ENCODE assay signal across 30 mouse cellular contexts in the genomic region with DNA sequence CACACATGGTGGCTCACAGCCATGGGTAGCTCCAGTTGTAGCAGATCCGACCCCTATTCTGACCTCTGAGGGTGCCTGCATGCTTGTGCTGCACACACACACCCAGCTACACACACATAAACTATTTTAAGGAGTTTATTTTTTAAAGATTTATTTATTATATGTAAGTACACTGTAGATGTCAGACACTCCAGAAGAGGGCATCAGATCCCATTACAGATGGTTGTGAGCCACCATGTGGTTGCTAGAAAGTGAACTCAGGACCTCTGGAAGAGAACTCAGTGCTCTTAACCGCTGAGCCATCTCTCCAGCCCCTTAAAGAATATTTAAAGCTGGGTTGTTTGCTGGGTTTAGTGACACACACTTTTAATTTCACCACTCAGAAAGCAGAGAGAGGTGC. TPM values are rescaled to one million over a fixed set of nuclear protein-coding genes. Genes with fewer than 3 reads are reported as not detected.
DNase-seq lines count a peak whose midpoint lies in the region; ATAC-seq and TF ChIP-seq lines count a peak whose summit lies in the region.
"Had no signal": no experiment of that assay in that cellular context is flagged by ENCODE, and none has a peak within 500 bp of the region (broad histone marks: within the 10 kb centered on the region; RNA-seq: fewer than 3 reads in every experiment).

No protein-coding gene starts in this region.

- H3K9me3 ChIP-seq in heart, postnatal 0 days (replicated peaks; ENCODE audit: control insufficient read depth, low read length) = no peaks in the 10 kb centered on the region
- no peaks in the 10 kb centered on the region for H3K9me3 ChIP-seq in liver, postnatal 0 days (ENCODE audit: low read length)
- no peaks in the 10 kb centered on the region for H3K9me3 ChIP-seq in liver, embryonic 12.5 days (replicated peaks)
- no peaks in the 10 kb centered on the region for H3K9me3 ChIP-seq in MEL (replicated peaks; ENCODE audit: insufficient read depth, low read length)
- H3K9me3 ChIP-seq: heart, embryonic 10.5 days; heart, embryonic 15.5 days; hindbrain, embryonic 13.5 days; kidney, embryonic 15.5 days; limb, embryonic 12.5 days; megakaryocyte, embryonic 14.5 days; midbrain, embryonic 12.5 days; neural tube, embryonic 15.5 days had no signal

- no peak for DNase-seq in heart, postnatal 0 days (ENCODE audit: low spot score)
- no peak for DNase-seq in heart, postnatal 25 days (ENCODE audit: low spot score)
- no peak for DNase-seq in liver, postnatal 0 days
- DNase-seq in 3T3-L1 (ENCODE audit: low read depth, low spot score) (peak; percentile 9), MEL (ENCODE audit: low read depth, low spot score) (no peak)
- DNase-seq in embryo, embryonic 9.5 days (ENCODE audit: extremely low spot score) = no peak
- DNase-seq: adrenal gland, postnatal 25 days; cerebellum, adult 18-20 months; cerebellum, postnatal 10 days; gastrocnemius, postnatal 10 days; heart, postnatal 4 days; kidney, adult 11 months; kidney, postnatal 36 days; lung, postnatal 14 days; right cerebral cortex, postnatal 25 days; thymus, adult 18-20 months; thymus, postnatal 25 days had no signal

- H3K79me2 ChIP-seq in MEL (ENCODE audit: control insufficient read depth, insufficient read depth, low read length, poor library complexity) = no peaks in the 10 kb centered on the region

- no peak for TF ChIP-seq POLR2A in MEL (IDR thresholded peaks at IDR 0.05; ENCODE audit: control insufficient read depth in 1 of 2, insufficient read depth in 1 of 2, low read depth in 1 of 2, low read length in 2 of 2, poor library complexity in 1 of 2)

- no peak for TF ChIP-seq RAD21 in MEL (IDR thresholded peaks at IDR 0.05; ENCODE audit: low read depth, low read length)

- no peak overlapping the region for H3K27ac ChIP-seq in heart, postnatal 0 days (ENCODE audit: low read depth)
- no peak overlapping the region for H3K27ac ChIP-seq in liver, postnatal 0 days (ENCODE audit: low read depth)
- H3K27ac ChIP-seq in liver, embryonic 12.5 days = no peak overlapping the region
- no peak overlapping the region for H3K27ac ChIP-seq in MEL (ENCODE audit: control insufficient read depth, low read depth, low read length)
- H3K27ac ChIP-seq: heart, embryonic 10.5 days; heart, embryonic 15.5 days; hindbrain, embryonic 13.5 days; kidney, embryonic 15.5 days; limb, embryonic 12.5 days; midbrain, embryonic 12.5 days; neural tube, embryonic 15.5 days had no signal

- TF ChIP-seq CTCF in heart, postnatal 0 days (IDR thresholded peaks at IDR 0.05; ENCODE audit: low read depth) = peak; percentile 20
- TF ChIP-seq CTCF in liver, postnatal 0 days (IDR thresholded peaks at IDR 0.05; ENCODE audit: low read depth) = peak; percentile 22; the same call in 1 of the 2 replicates
- TF ChIP-seq CTCF in MEL (IDR thresholded peaks at IDR 0.05 in 2 of 3, conservative IDR thresholded peaks at IDR 0.05 in 1 of 3; ENCODE audit: control insufficient read depth in 1 of 3, insufficient read depth in 1 of 3, low read depth in 2 of 3, low read length in 3 of 3, poor library complexity in 1 of 3, severe bottlenecking in 1 of 3) = peak in 1 of 3 experiments; percentile 26; a peak in 1 of 6 replicates

- H3K4me1 ChIP-seq in heart, postnatal 0 days (ENCODE audit: control insufficient read depth, insufficient read depth) = no peaks in the 10 kb centered on the region
- H3K4me1 ChIP-seq in liver, postnatal 0 days (ENCODE audit: insufficient read depth) = no peaks in the 10 kb centered on the region
- H3K4me1 ChIP-seq in liver, embryonic 12.5 days = peaks cover 8% of the 10 kb centered on the region; the same call in 1 of the 2 replicates
- H3K4me1 ChIP-seq in MEL (ENCODE audit: control insufficient read depth in 1 of 2, insufficient read depth in 2 of 2, low read length in 2 of 2) = peaks cover 2 to 3% of the 10 kb centered on the region in 2 experiments; a peak in 3 of 4 replicates
- H3K4me1 ChIP-seq: heart, embryonic 15.5 days; hindbrain, embryonic 13.5 days; kidney, embryonic 15.5 days; limb, embryonic 12.5 days; midbrain, embryonic 12.5 days; neural tube, embryonic 15.5 days had no signal

- no peaks in the 10 kb centered on the region for H3K27me3 ChIP-seq in heart, postnatal 0 days (ENCODE audit: control insufficient read depth, insufficient read depth, low read length)
- H3K27me3 ChIP-seq in liver, postnatal 0 days (ENCODE audit: insufficient read depth, low read length) = no peaks in the 10 kb centered on the region
- no peaks in the 10 kb centered on the region for H3K27me3 ChIP-seq in liver, embryonic 12.5 days (replicated peaks)
- H3K27me3 ChIP-seq in MEL (ENCODE audit: control insufficient read depth in 1 of 2, insufficient read depth in 2 of 2, low read length in 2 of 2) = no peaks in the 10 kb centered on the region
- H3K27me3 ChIP-seq: CH12.LX; heart, embryonic 15.5 days; hindbrain, embryonic 13.5 days; kidney, embryonic 15.5 days; limb, embryonic 12.5 days; megakaryocyte, embryonic 14.5 days; midbrain, embryonic 12.5 days; neural tube, embryonic 15.5 days had no signal

- H3K9ac ChIP-seq in heart, postnatal 0 days (replicated peaks; ENCODE audit: low read depth, low read length) = no peak overlapping the region
- no peak overlapping the region for H3K9ac ChIP-seq in liver, postnatal 0 days (replicated peaks)
- H3K9ac ChIP-seq in liver, embryonic 12.5 days = no peak overlapping the region
- no peak overlapping the region for H3K9ac ChIP-seq in MEL (ENCODE audit: control insufficient read depth, low read depth, low read length, poor library complexity, severe bottlenecking)
- H3K9ac ChIP-seq: heart, embryonic 15.5 days; hindbrain, embryonic 13.5 days; kidney, embryonic 15.5 days; limb, embryonic 12.5 days; midbrain, embryonic 12.5 days; neural tube, embryonic 15.5 days had no signal

- no peak overlapping the region for H3K4me3 ChIP-seq in heart, postnatal 0 days (ENCODE audit: low read depth, low read length)
- H3K4me3 ChIP-seq in liver, postnatal 0 days (ENCODE audit: low read depth, low read length) = no peak overlapping the region
- no peak overlapping the region for H3K4me3 ChIP-seq in liver, embryonic 12.5 days
- H3K4me3 ChIP-seq in MEL (ENCODE audit: control insufficient read depth in 1 of 2, insufficient read depth in 1 of 2, low read depth in 2 of 2, low read length in 2 of 2) = no peak overlapping the region
- H3K4me3 ChIP-seq: erythroblast, embryonic 14.5 days; heart, embryonic 10.5 days; heart, embryonic 15.5 days; hindbrain, embryonic 13.5 days; kidney, embryonic 15.5 days; limb, embryonic 12.5 days; megakaryocyte, embryonic 14.5 days; midbrain, embryonic 12.5 days; neural tube, embryonic 15.5 days had no signal

- peaks cover 37% of the 10 kb centered on the region for H3K36me3 ChIP-seq in heart, postnatal 0 days (replicated peaks; ENCODE audit: control insufficient read depth, insufficient read depth, low read length)
- H3K36me3 ChIP-seq in liver, postnatal 0 days (replicated peaks; ENCODE audit: insufficient read depth, low read length) = peaks cover 24% of the 10 kb centered on the region
- peaks cover 53% of the 10 kb centered on the region for H3K36me3 ChIP-seq in liver, embryonic 12.5 days
- H3K36me3 ChIP-seq in MEL (ENCODE audit: control insufficient read depth in 1 of 2, insufficient read depth in 2 of 2, low read length in 2 of 2) = peaks cover 2 to 6% of the 10 kb centered on the region in 2 experiments

- TF ChIP-seq EP300 in heart, postnatal 0 days (IDR thresholded peaks at IDR 0.05; ENCODE audit: low read depth) = no peak
- TF ChIP-seq EP300 in liver, postnatal 0 days (IDR thresholded peaks at IDR 0.05; ENCODE audit: low read depth) = no peak
- no peak for TF ChIP-seq EP300 in MEL (IDR thresholded peaks at IDR 0.05; ENCODE audit: low read depth in 1 of 2, low read length in 2 of 2)

- 79% methylated on average over 2 of the region's 2 CpGs for WGBS in heart, postnatal 0 days
- WGBS in liver, postnatal 0 days (ENCODE audit: insufficient replicate concordance) = 62% methylated on average over 2 of the region's 2 CpGs
- WGBS in liver, embryonic 12.5 days (ENCODE audit: insufficient replicate concordance) = 70% methylated on average over 2 of the region's 2 CpGs

- intact Hi-C loops in heart, postnatal 25 days (cut with DNase I) = loop anchor here (5.0 kb wide), 1 partner anchor 48 kb away; no protein-coding TSS in a partner anchor

- no peak overlapping the region for H3K4me2 ChIP-seq in heart, postnatal 0 days (ENCODE audit: low read depth, low read length)
- no peak overlapping the region for H3K4me2 ChIP-seq in liver, postnatal 0 days (ENCODE audit: low read depth, low read length)
- no peak overlapping the region for H3K4me2 ChIP-seq in liver, embryonic 12.5 days
- H3K4me2 ChIP-seq: heart, embryonic 15.5 days; hindbrain, embryonic 13.5 days; kidney, embryonic 15.5 days; limb, embryonic 12.5 days; midbrain, embryonic 12.5 days; neural tube, embryonic 15.5 days had no signal

- no peak for ATAC-seq in heart, postnatal 0 days (ENCODE audit: insufficient read depth, low read depth)
- ATAC-seq in liver, postnatal 0 days = no peak
- ATAC-seq in liver, embryonic 12.5 days = no peak
- ATAC-seq in monocyte, adult 5-6 weeks (replicated peaks; ENCODE audit: insufficient number of reproducible peaks, low FRiP score, low TSS enrichment, poor library complexity, severe bottlenecking) = no peak
- ATAC-seq: forebrain, embryonic 16.5 days had no signal

TF ChIP-seq in MEL, 35 proteins besides CTCF, POLR2A, EP300 and RAD21 (continues in another document):
- TF ChIP-seq MAX (IDR thresholded peaks at IDR 0.05; ENCODE audit: low read length) = no peak

RNA-seq across cellular contexts. Expression of a gene that starts 16.4 kb away (rescaled TPM):
- 29.7 and 85.4 TPM in 2 replicates for total RNA-seq in heart, postnatal 0 days (2014; rRNA removed; ENCODE audit: low replicate concordance)
- 104 and 108 TPM in 2 replicates for polyA plus RNA-seq in heart, postnatal 0 days (2015; fragmentation: Nextera tagmentation; extraction: Ambion mirVana)
- 10 to 100 TPM; 62.1 to 67.4 TPM for total RNA-seq in heart, postnatal 25 days (2021)
- polyA plus RNA-seq in liver, postnatal 0 days (2015; fragmentation: Nextera tagmentation; extraction: Ambion mirVana) = 37.3 and 37.7 TPM in 2 replicates
- 55.3 and 63.1 TPM in 2 replicates for polyA plus RNA-seq in liver, embryonic 12.5 days (2016; fragmentation: Nextera tagmentation; extraction: Ambion mirVana)
- total RNA-seq in MEL (2012; rRNA removed) = 61.5 and 73.0 TPM in 2 replicates
- 10 to 100 TPM in 1 of 2 experiments, not detected in 1; 53.7 TPM for polyA plus RNA-seq in MEL (2012; ENCODE audit: insufficient read depth in 1 of 2, insufficient read length in 2 of 2, low read depth in 1 of 2, low replicate concordance in 2 of 2, missing spikeins in 1 of 2)
- total RNA-seq in monocyte, adult 5-6 weeks (2017) = 69.0 to 89.0 TPM (median 82.7 TPM) in 3 replicates

RNA-seq across cellular contexts. Expression of a gene that starts 16.7 kb away (rescaled TPM):
- 14.0 and 15.7 TPM in 2 replicates for total RNA-seq in heart, postnatal 0 days (2014; rRNA removed; ENCODE audit: low replicate concordance)
- polyA plus RNA-seq in heart, postnatal 0 days (2015; fragmentation: Nextera tagmentation; extraction: Ambion mirVana) = 34.6 and 35.8 TPM in 2 replicates
- 10 to 100 TPM; 20.5 to 23.1 TPM for total RNA-seq in heart, postnatal 25 days (2021)
- polyA plus RNA-seq in liver, postnatal 0 days (2015; fragmentation: Nextera tagmentation; extraction: Ambion mirVana) = 14.1 and 14.7 TPM in 2 replicates
- polyA plus RNA-seq in liver, embryonic 12.5 days (2016; fragmentation: Nextera tagmentation; extraction: Ambion mirVana) = 22.6 and 23.4 TPM in 2 replicates
- total RNA-seq in MEL (2012; rRNA removed) = 17.0 and 17.1 TPM in 2 replicates
- 10 to 100 TPM in 1 of 2 experiments, not detected in 1; 37.9 TPM for polyA plus RNA-seq in MEL (2012; ENCODE audit: insufficient read depth in 1 of 2, insufficient read length in 2 of 2, low read depth in 1 of 2, low replicate concordance in 2 of 2, missing spikeins in 1 of 2)
- 13.0 to 19.4 TPM (median 18.4 TPM) in 3 replicates for total RNA-seq in monocyte, adult 5-6 weeks (2017)
